Mouse (Mus musculus) intestine, postnatal 0 days (tissue): ENCODE measurements around the gene Baz1b. TPM values are rescaled to one million over a fixed set of nuclear protein-coding genes. Genes with fewer than 3 reads are reported as not detected.

Experiments used
- ATAC-seq: fragments of 200-750 bp; cut with Nextera tagmentation; 2 replicates; pipeline ENCODE4 v1.8.0; 2017; ENCODE audit warnings: mild to moderate bottlenecking, moderate TSS enrichment, moderate library complexity
- H3K27ac ChIP-seq: fragments of 300-500 bp; sonication (generic); 2 replicates; pipeline ENCODE4 v1.5.1; 2014; ENCODE audit warnings: mild to moderate bottlenecking, low read depth, low read length, moderate library complexity
- H3K27me3 ChIP-seq: fragments of 300-500 bp; sonication (generic); replicated peaks from 2 replicates; pipeline ENCODE4 v1.6.1; 2014; ENCODE audit warnings: low read length, mixed read lengths; ENCODE audit not compliant: control insufficient read depth, insufficient read depth
- H3K36me3 ChIP-seq: fragments of 300-500 bp; sonication (generic); 2 replicates; pipeline ENCODE4 v1.6.1; 2014; ENCODE audit warnings: mild to moderate bottlenecking, moderate library complexity; ENCODE audit not compliant: control insufficient read depth, insufficient read depth
- H3K4me1 ChIP-seq: fragments of 300-500 bp; sonication (generic); replicated peaks from 2 replicates; pipeline ENCODE4 v1.6.1; 2014; ENCODE audit warnings: antibody characterized with exemption, low read length, mixed read lengths; ENCODE audit not compliant: control insufficient read depth, insufficient read depth
- H3K4me2 ChIP-seq: fragments of 300-500 bp; sonication (generic); replicated peaks from 2 replicates; pipeline ENCODE4 v1.6.1; 2014; ENCODE audit warnings: low read depth, mild to moderate bottlenecking, moderate library complexity
- H3K4me3 ChIP-seq: fragments of 300-500 bp; sonication (generic); 2 replicates; pipeline ENCODE4 v1.5.1; 2014; ENCODE audit warnings: low read depth, low read length
- H3K9ac ChIP-seq: fragments of 300-500 bp; sonication (generic); 2 replicates; pipeline ENCODE4 v1.6.1; 2014; ENCODE audit warnings: mild to moderate bottlenecking, low read depth, low read length
- H3K9me3 ChIP-seq: fragments of 300-500 bp; sonication (generic); 2 replicates; pipeline ENCODE4 v1.6.1; 2016; ENCODE audit warnings: mixed run types; ENCODE audit not compliant: control insufficient read depth
- CTCF ChIP-seq: sonication (generic); IDR thresholded peaks from 2 replicates; pipeline ENCODE4 v1.5.1; 2016; ENCODE audit warnings: low read depth, mild to moderate bottlenecking, control low read depth, antibody characterized with exemption, moderate library complexity
- WGBS: fragments of 180-500 bp; shearing (Covaris S2); extraction: QIAGEN DNeasy Blood & Tissue Kit; methylation state at CpG from one replicate; pipeline ENCODE4 v1.1.7; 2014; 5-methylcytosine and 5-hydroxymethylcytosine counted together
- polyA plus RNA-seq: library from polyadenylated mRNA; unstranded; fragments of >200 nt; fragmentation: Nextera tagmentation; extraction: Ambion mirVana; gene quantifications from 2 replicates; pipeline ENCODE4 v1.2.1, GENCODE M21; 2015

The Baz1b gene
- polyA plus RNA-seq, 1 experiment from 2014 or later: 11.0 TPM

- Histone ChIP-seq H3K27me3 (no peaks in the 10 kb centered on the region), H3K4me1 (no peaks in the 10 kb centered on the region), H3K36me3 (peaks cover 47% of the 10 kb centered on the region), H3K4me2 (no peak overlapping the region), H3K9me3 (no peaks in the 10 kb centered on the region), H3K27ac (no peak overlapping the region), H3K9ac (no peak overlapping the region), H3K4me3 (no peak overlapping the region)
- no peak for TF ChIP-seq CTCF
- WGBS: 56% methylated on average over 6 of the region's 6 CpGs
- no peak; the same call in 1 of the 2 replicates for ATAC-seq
Observed at GRCm38 (mm10) chr5:135162821-135163220, 24.2 kb upstream of the Baz1b start.

GRCm38 (mm10) chr5:135166909-135167308, 20.2 kb upstream of the Baz1b start:
- TF ChIP-seq CTCF: no peak
- Histone ChIP-seq H3K27ac (no peak overlapping the region), H3K4me3 (no peak overlapping the region), H3K27me3 (no peaks in the 10 kb centered on the region), H3K9ac (no peak overlapping the region), H3K36me3 (peaks cover 19% of the 10 kb centered on the region), H3K4me1 (no peaks in the 10 kb centered on the region), H3K9me3 (no peaks in the 10 kb centered on the region), H3K4me2 (no peak overlapping the region)
- 70% methylated on average over 4 of the region's 4 CpGs for WGBS
- ATAC-seq: no peak

- Histone ChIP-seq H3K4me1 (no peaks in the 10 kb centered on the region), H3K27ac (no peak overlapping the region), H3K36me3 (peaks cover 19% of the 10 kb centered on the region), H3K9ac (no peak overlapping the region), H3K4me3 (no peak overlapping the region), H3K27me3 (no peaks in the 10 kb centered on the region), H3K9me3 (no peaks in the 10 kb centered on the region), H3K4me2 (no peak overlapping the region)
- no peak for ATAC-seq
- TF ChIP-seq CTCF: no peak
- WGBS: 90% methylated on average over 4 of the region's 4 CpGs
Observed at GRCm38 (mm10) chr5:135167469-135167868, 19.6 kb upstream of the Baz1b start.

GRCm38 (mm10) chr5:135168063-135169062, 18.7 kb upstream of the Baz1b start, which contains the start of gene Bcl7b:
Bcl7b (plus strand) TSS chr5:135168283.
- no peaks in the 10 kb centered on the region for H3K4me1 ChIP-seq
- peak within 1 kb of the TSS; percentile 99 for H3K27ac ChIP-seq
- H3K27me3 ChIP-seq: no peaks in the 10 kb centered on the region
- H3K4me2 ChIP-seq: peak within 1 kb of the TSS; percentile 74
- no peaks in the 10 kb centered on the region for H3K9me3 ChIP-seq
- peaks cover 24% of the 10 kb centered on the region for H3K36me3 ChIP-seq
- peak within 1 kb of the TSS; percentile 91 for H3K9ac ChIP-seq
- peak within 1 kb of the TSS; percentile 76 for H3K4me3 ChIP-seq
- 0 out of 2 replicates have a peak, but pooled peaks have one; percentile 30 for TF ChIP-seq CTCF
- WGBS: 2% methylated on average over 88 of the region's 95 CpGs
- peak; percentile 96 for ATAC-seq

- Histone ChIP-seq H3K4me1 (no peaks in the 10 kb centered on the region), H3K9ac (peak overlapping the region; percentile 91), H3K36me3 (peaks cover 24% of the 10 kb centered on the region), H3K27ac (no peak overlapping the region), H3K4me3 (peak overlapping the region; percentile 76), H3K4me2 (peak overlapping the region; percentile 74), H3K27me3 (no peaks in the 10 kb centered on the region), H3K9me3 (no peaks in the 10 kb centered on the region)
- WGBS: 90% methylated on average over 5 of the region's 5 CpGs
- TF ChIP-seq CTCF: no peak
- ATAC-seq: no peak
Observed at GRCm38 (mm10) chr5:135169479-135169878, 17.6 kb upstream of the Baz1b start.

GRCm38 (mm10) chr5:135171688-135172220, 15.3 kb upstream of the Baz1b start:
- H3K9ac ChIP-seq: no peak overlapping the region
- 92% methylated on average over 6 of the region's 6 CpGs for WGBS
- H3K4me1 ChIP-seq: no peaks in the 10 kb centered on the region
- H3K4me3 ChIP-seq: no peak overlapping the region
- no peak for TF ChIP-seq CTCF
- no peaks in the 10 kb centered on the region for H3K27me3 ChIP-seq
- peaks cover 37% of the 10 kb centered on the region for H3K36me3 ChIP-seq
- no peak for ATAC-seq
- no peak overlapping the region for H3K27ac ChIP-seq
- no peak overlapping the region for H3K4me2 ChIP-seq
- no peaks in the 10 kb centered on the region for H3K9me3 ChIP-seq
